8 mouse cellular contexts compared by ENCODE assay signal in genomic region chr16:29735371-29736008, GRCm38 (mm10).
DNase-seq lines count a peak whose midpoint lies in the region; ATAC-seq and TF ChIP-seq lines count a peak whose summit lies in the region.

No protein-coding gene starts in this region.

- no peak overlapping the region for H3K4me2 ChIP-seq in lung, embryonic 14.5 days
- H3K4me2 ChIP-seq in embryonic facial prominence, embryonic 11.5 days (ENCODE audit: low read depth, low read length), result peak overlapping the region; percentile 14
- no peak overlapping the region for H3K4me2 ChIP-seq in hindbrain, postnatal 0 days (ENCODE audit: low read depth, low read length)

- no peak for TF ChIP-seq POLR2A in lung, adult 2 months (IDR thresholded peaks at IDR 0.05; ENCODE audit: borderline replicate concordance, extremely low read depth, low read depth, low read length)

- TF ChIP-seq CTCF in lung, embryonic 14.5 days (IDR thresholded peaks at IDR 0.05; ENCODE audit: low read depth), result no peak; the same call in 1 of the 2 replicates
- no peak for TF ChIP-seq CTCF in lung, adult 2 months (IDR thresholded peaks at IDR 0.05; ENCODE audit: insufficient read depth, low read length)
- no peak for TF ChIP-seq CTCF in hindbrain, postnatal 0 days (IDR thresholded peaks at IDR 0.05; ENCODE audit: low read depth)

- H3K4me1 ChIP-seq in lung, embryonic 14.5 days (ENCODE audit: insufficient read depth), result peaks cover 32% of the 10 kb centered on the region
- peaks cover 7% of the 10 kb centered on the region for H3K4me1 ChIP-seq in lung, adult 2 months (ENCODE audit: control insufficient read depth, insufficient read depth, low read length)
- H3K4me1 ChIP-seq in embryonic facial prominence, embryonic 11.5 days (ENCODE audit: control insufficient read depth, insufficient read depth, low read length), result peaks cover 11% of the 10 kb centered on the region
- H3K4me1 ChIP-seq in hindbrain, postnatal 0 days (ENCODE audit: insufficient read depth, low read length), result peaks cover 4% of the 10 kb centered on the region; the same call in 1 of the 2 replicates

- H3K9me3 ChIP-seq in lung, embryonic 14.5 days (ENCODE audit: low read depth, low read length), result no peaks in the 10 kb centered on the region
- no peaks in the 10 kb centered on the region for H3K9me3 ChIP-seq in embryonic facial prominence, embryonic 11.5 days (replicated peaks; ENCODE audit: control insufficient read depth, low read length)
- H3K9me3 ChIP-seq in hindbrain, postnatal 0 days (ENCODE audit: low read length), result no peaks in the 10 kb centered on the region

- peak; percentile 66 for DNase-seq in lung, embryonic 14.5 days
- no peak for DNase-seq in lung, adult 2 months
- DNase-seq in embryonic facial prominence, embryonic 11.5 days (ENCODE audit: low spot score), result peak; percentile 61
- peak; percentile 36 for DNase-seq in hindbrain, postnatal 0 days (ENCODE audit: low spot score)
- peak; percentile 8 for DNase-seq in naive thymus-derived CD4-positive, alpha-beta T cell, adult 2 months (ENCODE audit: low read depth)
- no peak for DNase-seq in layer of hippocampus, adult 9-11 months
- no peak for DNase-seq in adrenal gland, adult 2 months
- DNase-seq in cerebellum, postnatal 25 days, result no peak

- no peaks in the 10 kb centered on the region for H3K36me3 ChIP-seq in lung, embryonic 14.5 days (ENCODE audit: insufficient read depth)
- no peaks in the 10 kb centered on the region for H3K36me3 ChIP-seq in embryonic facial prominence, embryonic 11.5 days (replicated peaks; ENCODE audit: control insufficient read depth, insufficient read depth, low read depth, low read length)
- no peaks in the 10 kb centered on the region for H3K36me3 ChIP-seq in hindbrain, postnatal 0 days (ENCODE audit: insufficient read depth, low read length)

- H3K9ac ChIP-seq in lung, embryonic 14.5 days, result no peak overlapping the region
- H3K9ac ChIP-seq in embryonic facial prominence, embryonic 11.5 days (replicated peaks; ENCODE audit: low read length), result no peak overlapping the region
- no peak overlapping the region for H3K9ac ChIP-seq in hindbrain, postnatal 0 days (replicated peaks; ENCODE audit: low read length)

- H3K4me3 ChIP-seq in lung, embryonic 14.5 days (ENCODE audit: low read depth, low read length), result no peak overlapping the region
- no peak overlapping the region for H3K4me3 ChIP-seq in lung, adult 2 months (replicated peaks; ENCODE audit: extremely low read depth, low read depth, low read length)
- no peak overlapping the region for H3K4me3 ChIP-seq in embryonic facial prominence, embryonic 11.5 days (ENCODE audit: low read depth, low read length)
- no peak overlapping the region for H3K4me3 ChIP-seq in hindbrain, postnatal 0 days (ENCODE audit: low read length)

- peak overlapping the region; percentile 92 for H3K27ac ChIP-seq in lung, embryonic 14.5 days (ENCODE audit: low read depth)
- H3K27ac ChIP-seq in embryonic facial prominence, embryonic 11.5 days (replicated peaks; ENCODE audit: low read depth, low read length), result peak overlapping the region; percentile 36; the same call in 1 of the 2 replicates
- no peak overlapping the region for H3K27ac ChIP-seq in hindbrain, postnatal 0 days

- WGBS in lung, embryonic 14.5 days, result 10% methylated on average over 12 of the region's 12 CpGs
- 41% methylated on average over 12 of the region's 12 CpGs for WGBS in lung, adult 2 months
- 4% methylated on average over 12 of the region's 12 CpGs for WGBS in embryonic facial prominence, embryonic 11.5 days
- WGBS in hindbrain, postnatal 0 days, result 26% methylated on average over 12 of the region's 12 CpGs

- no peaks in the 10 kb centered on the region for H3K27me3 ChIP-seq in lung, embryonic 14.5 days (ENCODE audit: insufficient read depth, low read length)
- no peaks in the 10 kb centered on the region for H3K27me3 ChIP-seq in embryonic facial prominence, embryonic 11.5 days (ENCODE audit: control insufficient read depth, insufficient read depth, low read length)
- peaks cover 4% of the 10 kb centered on the region; the same call in 1 of the 2 replicates for H3K27me3 ChIP-seq in hindbrain, postnatal 0 days (ENCODE audit: insufficient read depth, low read length)

- peak; percentile 53 for ATAC-seq in lung, embryonic 14.5 days (ENCODE audit: insufficient read depth)
- ATAC-seq in embryonic facial prominence, embryonic 11.5 days (replicated peaks; ENCODE audit: insufficient number of reproducible peaks, low FRiP score, low TSS enrichment, low read depth), result peak; percentile 26
- no peak for ATAC-seq in hindbrain, postnatal 0 days

Comparison
In these comparisons a context has a peak if more than half of its experiments do, and no peak if none do; other contexts are left out.
1. DNase-seq: peak in lung, embryonic 14.5 days (single experiment), embryonic facial prominence, embryonic 11.5 days (single experiment), hindbrain, postnatal 0 days (single experiment) and naive thymus-derived CD4-positive, alpha-beta T cell, adult 2 months (single experiment); none in lung, adult 2 months (single experiment), layer of hippocampus, adult 9-11 months (single experiment), adrenal gland, adult 2 months (single experiment) and cerebellum, postnatal 25 days (0 of 2).